Mouse (Mus musculus): ENCODE results near the gene Gm6370. TPM values are rescaled to one million over a fixed set of nuclear protein-coding genes. Genes with fewer than 3 reads are reported as not detected.

Gm6370 gene
- polyA plus RNA-seq (2012), result not detected in 2 replicates

DNA sequence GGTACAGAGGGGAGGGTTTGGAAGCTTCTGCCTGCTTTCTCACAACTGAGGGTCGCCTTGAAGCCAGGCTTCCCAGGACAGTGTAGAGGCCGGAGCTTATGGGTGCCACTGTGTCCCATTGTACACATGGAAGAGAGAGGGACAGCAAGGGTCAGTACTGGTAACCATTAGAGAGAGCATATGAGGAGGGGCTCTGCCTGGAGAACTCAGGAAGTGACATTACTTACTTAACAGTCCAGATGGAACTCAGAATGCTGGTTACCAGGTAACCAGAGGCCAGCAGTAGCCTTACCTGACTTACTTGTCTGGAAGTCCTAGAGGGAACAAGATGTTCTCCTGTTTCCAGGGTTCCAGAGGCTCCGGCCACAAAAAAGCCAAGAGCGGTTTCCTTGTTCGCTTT, at the start of gene Gm6370:
Gene Gm6370 (plus strand): TSS at position 301 of the 400 bp plus-strand sequence.

DNA sequence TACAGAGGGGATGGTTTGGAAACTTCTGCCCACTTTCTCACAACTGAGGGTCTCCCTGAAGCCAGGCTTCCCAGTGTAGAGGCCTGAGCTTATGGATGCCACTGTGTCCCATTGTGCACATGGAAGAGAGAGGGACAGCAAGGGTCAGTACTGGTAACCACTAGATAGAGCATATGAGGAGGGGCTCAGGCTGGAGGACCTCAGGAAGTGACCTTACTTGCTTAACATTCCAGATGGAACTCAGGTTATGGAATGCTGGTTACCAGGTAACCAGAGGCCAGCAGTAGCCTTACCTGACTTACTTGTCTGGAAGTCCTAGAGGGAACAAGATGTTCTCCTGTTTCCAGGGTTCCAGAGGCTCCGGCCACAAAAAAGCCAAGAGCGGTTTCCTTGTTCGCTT, 9.5 kb upstream of the Gm6370 start, which contains the start of gene Gm6408:
Gene Gm6408 (plus strand): TSS at position 301 of the 400 bp plus-strand sequence.

DNA sequence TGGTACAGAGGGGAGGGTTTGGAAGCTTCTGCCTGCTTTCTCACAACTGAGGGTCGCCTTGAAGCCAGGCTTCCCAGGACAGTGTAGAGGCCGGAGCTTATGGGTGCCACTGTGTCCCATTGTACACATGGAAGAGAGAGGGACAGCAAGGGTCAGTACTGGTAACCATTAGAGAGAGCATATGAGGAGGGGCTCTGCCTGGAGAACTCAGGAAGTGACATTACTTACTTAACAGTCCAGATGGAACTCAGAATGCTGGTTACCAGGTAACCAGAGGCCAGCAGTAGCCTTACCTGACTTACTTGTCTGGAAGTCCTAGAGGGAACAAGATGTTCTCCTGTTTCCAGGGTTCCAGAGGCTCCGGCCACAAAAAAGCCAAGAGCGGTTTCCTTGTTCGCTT, 10.9 kb downstream of the Gm6370 start, which contains the start of gene 4930449I24Rik:
Gene 4930449I24Rik (plus strand): TSS at position 301 of the 400 bp plus-strand sequence.

DNA sequence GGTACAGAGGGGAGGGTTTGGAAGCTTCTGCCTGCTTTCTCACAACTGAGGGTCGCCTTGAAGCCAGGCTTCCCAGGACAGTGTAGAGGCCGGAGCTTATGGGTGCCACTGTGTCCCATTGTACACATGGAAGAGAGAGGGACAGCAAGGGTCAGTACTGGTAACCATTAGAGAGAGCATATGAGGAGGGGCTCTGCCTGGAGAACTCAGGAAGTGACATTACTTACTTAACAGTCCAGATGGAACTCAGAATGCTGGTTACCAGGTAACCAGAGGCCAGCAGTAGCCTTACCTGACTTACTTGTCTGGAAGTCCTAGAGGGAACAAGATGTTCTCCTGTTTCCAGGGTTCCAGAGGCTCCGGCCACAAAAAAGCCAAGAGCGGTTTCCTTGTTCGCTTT, 22.7 kb downstream of the Gm6370 start, which contains the start of gene Gm3402:
Gene Gm3402 (plus strand): TSS at position 301 of the 400 bp plus-strand sequence.

DNA sequence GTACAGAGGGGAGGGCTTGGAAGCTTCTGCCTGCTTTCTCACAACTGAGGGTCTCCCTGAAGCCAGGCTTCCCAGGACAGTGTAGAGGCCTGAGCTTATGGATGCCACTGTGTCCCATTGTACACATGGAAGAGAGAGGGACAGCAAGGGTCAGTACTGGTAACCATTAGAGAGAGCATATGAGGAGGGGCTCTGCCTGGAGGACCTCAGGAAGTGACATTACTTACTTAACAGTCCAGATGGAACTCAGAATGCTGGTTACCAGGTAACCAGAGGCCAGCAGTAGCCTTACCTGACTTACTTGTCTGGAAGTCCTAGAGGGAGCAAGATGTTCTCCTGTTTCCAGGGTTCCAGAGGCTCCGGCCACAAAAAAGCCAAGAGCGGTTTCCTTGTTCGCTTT, 34.3 kb downstream of the Gm6370 start, which contains the start of gene Gm3404:
Gene Gm3404 (plus strand): TSS at position 301 of the 400 bp plus-strand sequence.

DNA sequence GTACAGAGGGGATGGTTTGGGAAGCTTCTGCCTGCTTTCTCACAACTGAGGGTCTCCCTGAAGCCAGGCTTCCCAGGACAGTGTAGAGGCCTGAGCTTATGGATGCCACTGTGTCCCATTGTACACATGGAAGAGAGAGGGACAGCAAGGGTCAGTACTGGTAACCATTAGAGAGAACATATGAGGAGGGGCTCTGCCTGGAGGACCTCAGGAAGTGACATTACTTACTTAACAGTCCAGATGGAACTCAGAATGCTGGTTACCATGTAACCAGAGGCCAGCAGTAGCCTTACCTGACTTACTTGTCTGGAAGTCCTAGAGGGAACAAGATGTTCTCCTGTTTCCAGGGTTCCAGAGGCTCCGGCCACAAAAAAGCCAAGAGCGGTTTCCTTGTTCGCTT, 46.2 kb downstream of the Gm6370 start, which contains the start of gene Gm3409:
Gene Gm3409 (plus strand): TSS at position 301 of the 400 bp plus-strand sequence.

Other genes starting within 250 kb of the Gm6370 start
- 0.01 and 0.02 TPM in 2 replicates for gene Wasf3, start 106.4 kb upstream of the Gm6370 start, polyA plus RNA-seq (2012)
- gene Gm6408, start 9.4 kb upstream of the Gm6370 start, polyA plus RNA-seq (2012), result not detected in 2 replicates
- not detected in 2 replicates for gene 4930449I24Rik, start 11.0 kb downstream of the Gm6370 start, polyA plus RNA-seq (2012)
- not detected in 2 replicates for gene Gm3402, start 22.8 kb downstream of the Gm6370 start, polyA plus RNA-seq (2012)
- not detected in 2 replicates for gene Gm3404, start 34.4 kb downstream of the Gm6370 start, polyA plus RNA-seq (2012)
- gene Gm3409, start 46.3 kb downstream of the Gm6370 start, polyA plus RNA-seq (2012), result not detected in 2 replicates
- gene Gm3415, start 64.8 kb downstream of the Gm6370 start, polyA plus RNA-seq (2012), result not detected in 2 replicates
- not detected in 2 replicates for gene Gpr12, start 93.9 kb downstream of the Gm6370 start, polyA plus RNA-seq (2012)